Mouse (Mus musculus) hindbrain, postnatal 0 days (tissue): ENCODE measurements around the gene Zbtb24. TPM values are rescaled to one million over a fixed set of nuclear protein-coding genes. Genes with fewer than 3 reads are reported as not detected.
"Not testable (repeated sequence)": the region's sequence is repeated elsewhere in the genome, so short reads cannot be mapped to it uniquely, and the experiment has no call there.

Source experiments
- ATAC-seq: fragments of 200-750 bp; cut with Nextera tagmentation; 2 replicates; pipeline ENCODE4 v1.8.0; 2017; ENCODE audit warnings: mild to moderate bottlenecking, moderate TSS enrichment, moderate library complexity
- DNase-seq: peaks from one replicate; pipeline ENCODE4 v3.0.0-alpha.2; 2015; ENCODE audit warnings: low spot score
- H3K27ac ChIP-seq: fragments of 300-500 bp; sonication (generic); 2 replicates; pipeline ENCODE4 v1.5.1; 2014; ENCODE audit warnings: mild to moderate bottlenecking
- H3K27me3 ChIP-seq: fragments of 300-500 bp; sonication (generic); 2 replicates; pipeline ENCODE4 v1.6.1; 2014; ENCODE audit warnings: low read length, mixed read lengths; ENCODE audit not compliant: insufficient read depth
- H3K36me3 ChIP-seq: fragments of 300-500 bp; sonication (generic); 2 replicates; pipeline ENCODE4 v1.6.1; 2014; ENCODE audit warnings: low read length, mixed read lengths; ENCODE audit not compliant: insufficient read depth
- H3K4me1 ChIP-seq: fragments of 300-500 bp; sonication (generic); 2 replicates; pipeline ENCODE4 v1.6.1; 2014; ENCODE audit warnings: antibody characterized with exemption, low read length, mixed read lengths; ENCODE audit not compliant: insufficient read depth
- H3K4me2 ChIP-seq: fragments of 300-500 bp; sonication (generic); 2 replicates; pipeline ENCODE4 v1.6.1; 2014; ENCODE audit warnings: low read depth, mild to moderate bottlenecking, low read length, moderate library complexity, mixed read lengths
- H3K4me3 ChIP-seq: fragments of 300-500 bp; sonication (generic); 2 replicates; pipeline ENCODE4 v1.5.1; 2014; ENCODE audit warnings: low read length
- H3K9ac ChIP-seq: fragments of 300-500 bp; sonication (generic); replicated peaks from 2 replicates; pipeline ENCODE4 v1.6.1; 2014; ENCODE audit warnings: mild to moderate bottlenecking, low read length, moderate library complexity, mixed read lengths
- H3K9me3 ChIP-seq: fragments of 300-500 bp; sonication (generic); 2 replicates; pipeline ENCODE4 v1.6.1; 2016; ENCODE audit warnings: low read length, mixed read lengths
- CTCF ChIP-seq: IDR thresholded peaks from 2 replicates; pipeline ENCODE4 v1.5.1; 2016; ENCODE audit warnings: antibody characterized with exemption, control low read depth, low read depth
- WGBS: fragments of 180-500 bp; shearing (Covaris S2); extraction: QIAGEN DNeasy Blood & Tissue Kit; methylation state at CpG from one replicate; pipeline ENCODE4 v1.1.7; 2014; 5-methylcytosine and 5-hydroxymethylcytosine counted together
- polyA plus RNA-seq: library from polyadenylated mRNA; unstranded; fragments of >200 nt; fragmentation: Nextera tagmentation; extraction: Ambion mirVana; gene quantifications from 2 replicates; pipeline ENCODE4 v1.2.1, GENCODE M21; 2015
- total RNA-seq: library from RNA; depleted of rRNA; stranded (reverse); fragments of >200 nt; gene quantifications from 2 replicates; pipeline ENCODE4 v1.2.3, GENCODE M21; 2014; rRNA removed

Gene Zbtb24
- total and polyA plus RNA-seq, 2 experiments from 2014 or later, result 14.3 to 19.8 TPM

GRCm38 (mm10) chr10:41491111-41491510 is 40.9 kb downstream of the Zbtb24 start:
- WGBS, result 30% methylated on average over 4 of the region's 4 CpGs
- H3K4me1 ChIP-seq, result peaks cover 9% of the 10 kb centered on the region; the same call in 1 of the 2 replicates
- no peaks in the 10 kb centered on the region for H3K27me3 ChIP-seq
- no peak for TF ChIP-seq CTCF
- no peaks in the 10 kb centered on the region for H3K9me3 ChIP-seq
- no peak overlapping the region for H3K9ac ChIP-seq
- peak overlapping the region; percentile 55; the same call in 1 of the 2 replicates for H3K4me3 ChIP-seq
- H3K36me3 ChIP-seq, result no peaks in the 10 kb centered on the region; the same call in 1 of the 2 replicates
- no peak overlapping the region for H3K27ac ChIP-seq
- no peak for DNase-seq
- H3K4me2 ChIP-seq, result peak overlapping the region; percentile 94
- ATAC-seq, result no peak

- no peak for TF ChIP-seq CTCF
Observed at GRCm38 (mm10) chr10:41500941-41501340, 50.8 kb downstream of the Zbtb24 start.

GRCm38 (mm10) chr10:41504996-41505395 is 54.8 kb downstream of the Zbtb24 start:
- Histone ChIP-seq H3K9me3 (no peaks in the 10 kb centered on the region), H3K27ac (no peak overlapping the region), H3K9ac (no peak overlapping the region), H3K27me3 (no peaks in the 10 kb centered on the region), H3K4me2 (no peak overlapping the region), H3K4me3 (no peak overlapping the region), H3K36me3 (no peaks in the 10 kb centered on the region), H3K4me1 (no peaks in the 10 kb centered on the region)
- WGBS, result 69% methylated on average over 1 of the region's 1 CpGs
- DNase-seq (no peak), ATAC-seq (peak; percentile 41)
- no peak for TF ChIP-seq CTCF

More at GRCm38 (mm10) chr10:41500941-41501340, 50.8 kb downstream of the Zbtb24 start:
- H3K27ac ChIP-seq, result no peak overlapping the region
- no peaks in the 10 kb centered on the region for H3K4me1 ChIP-seq
- H3K9me3 ChIP-seq, result no peaks in the 10 kb centered on the region
- ATAC-seq (peak; percentile 77), DNase-seq (peak; percentile 82)
- H3K9ac ChIP-seq, result no peak overlapping the region
- H3K27me3 ChIP-seq, result no peaks in the 10 kb centered on the region
- no peak overlapping the region for H3K4me2 ChIP-seq
- no peaks in the 10 kb centered on the region for H3K36me3 ChIP-seq
- WGBS, result 40% methylated on average over 4 of the region's 4 CpGs
- no peak overlapping the region for H3K4me3 ChIP-seq

- not testable (repeated sequence) for H3K27ac ChIP-seq, H3K4me2 ChIP-seq, H3K9ac ChIP-seq, H3K9me3 ChIP-seq, H3K4me1 ChIP-seq, H3K27me3 ChIP-seq, H3K36me3 ChIP-seq, H3K4me3 ChIP-seq
- peak; percentile 92 for DNase-seq
- TF ChIP-seq CTCF, result peak; percentile 89
- WGBS, result 5% methylated on average over 3 of the region's 3 CpGs
- peak; percentile 84 for ATAC-seq
Observed at GRCm38 (mm10) chr10:41505446-41505845, 55.3 kb downstream of the Zbtb24 start.

- Histone ChIP-seq H3K9ac (no peak overlapping the region), H3K36me3 (no peaks in the 10 kb centered on the region), H3K4me1 (no peaks in the 10 kb centered on the region), H3K27ac (no peak overlapping the region), H3K9me3 (no peaks in the 10 kb centered on the region), H3K4me2 (no peak overlapping the region), H3K27me3 (no peaks in the 10 kb centered on the region), H3K4me3 (no peak overlapping the region)
- no peak for DNase-seq
- ATAC-seq, result no peak
- peak; percentile 57 for TF ChIP-seq CTCF
- 36% methylated on average over 2 of the region's 2 CpGs for WGBS
Observed at GRCm38 (mm10) chr10:41509160-41509559, 59.0 kb downstream of the Zbtb24 start.

GRCm38 (mm10) chr10:41514301-41514700 is 64.1 kb downstream of the Zbtb24 start:
- WGBS, result 71% methylated on average over 4 of the region's 4 CpGs

DNA sequence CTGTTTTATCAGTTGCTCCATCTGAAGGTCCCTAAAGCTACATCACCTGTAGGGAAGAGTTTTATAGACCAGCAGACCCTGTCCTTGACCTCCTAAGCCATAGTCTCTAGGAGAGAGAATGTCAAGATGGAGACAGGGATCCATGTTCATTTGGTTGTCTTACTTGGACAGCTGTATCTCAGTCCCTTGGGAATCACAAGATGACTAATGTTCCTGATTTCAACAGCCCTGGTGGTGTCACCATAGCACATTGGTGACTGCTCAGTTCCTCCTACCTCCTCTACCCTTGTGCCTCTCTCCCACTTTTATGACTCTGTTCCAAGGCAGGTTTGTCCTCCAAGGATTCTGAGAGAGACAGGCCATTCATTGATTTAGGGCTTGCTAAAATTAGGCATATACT is 64.7 kb downstream of the Zbtb24 start:
- Histone ChIP-seq H3K9me3 (no peaks in the 10 kb centered on the region), H3K4me3 (no peak overlapping the region), H3K4me1 (no peaks in the 10 kb centered on the region), H3K27ac (no peak overlapping the region), H3K36me3 (no peaks in the 10 kb centered on the region), H3K9ac (no peak overlapping the region), H3K4me2 (no peak overlapping the region), H3K27me3 (no peaks in the 10 kb centered on the region)
- no peak for DNase-seq
- no peak for ATAC-seq
- no peak for TF ChIP-seq CTCF

More at GRCm38 (mm10) chr10:41514301-41514700, 64.1 kb downstream of the Zbtb24 start:
- Histone ChIP-seq H3K4me1 (no peaks in the 10 kb centered on the region), H3K27me3 (no peaks in the 10 kb centered on the region), H3K9ac (no peak overlapping the region), H3K4me3 (no peak overlapping the region), H3K4me2 (no peak overlapping the region), H3K9me3 (no peaks in the 10 kb centered on the region), H3K27ac (no peak overlapping the region), H3K36me3 (no peaks in the 10 kb centered on the region)
- DNase-seq, result no peak
- no peak for TF ChIP-seq CTCF
- ATAC-seq, result no peak

Other genes starting within 250 kb of the Zbtb24 start
- 29.7 and 30.4 TPM in 2 replicates for gene Fig4, start 147.1 kb upstream of the Zbtb24 start, total RNA-seq
- gene Fig4, start 147.1 kb upstream of the Zbtb24 start, polyA plus RNA-seq, result 29.9 and 32.6 TPM in 2 replicates
- 0.18 and 0.21 TPM in 2 replicates for gene Ak9, start 146.4 kb upstream of the Zbtb24 start, total RNA-seq
- 0.25 and 0.39 TPM in 2 replicates for gene Ak9, start 146.4 kb upstream of the Zbtb24 start, polyA plus RNA-seq
- 27.9 and 53.5 TPM in 2 replicates for gene Mical1, start 25.9 kb downstream of the Zbtb24 start, total RNA-seq
- gene Mical1, start 25.9 kb downstream of the Zbtb24 start, polyA plus RNA-seq, result 22.2 and 23.6 TPM in 2 replicates
- 48.0 and 74.5 TPM in 2 replicates for gene Smpd2, start 40.0 kb downstream of the Zbtb24 start, total RNA-seq
- 50.5 and 52.3 TPM in 2 replicates for gene Smpd2, start 40.0 kb downstream of the Zbtb24 start, polyA plus RNA-seq
- gene Ppil6, start 40.1 kb downstream of the Zbtb24 start, total RNA-seq, result 1.8 and 3.7 TPM in 2 replicates
- 6.5 and 7.7 TPM in 2 replicates for gene Ppil6, start 40.1 kb downstream of the Zbtb24 start, polyA plus RNA-seq
- gene Cd164, start 69.0 kb downstream of the Zbtb24 start, total RNA-seq, result 31.3 and 35.7 TPM in 2 replicates
- 61.8 and 61.9 TPM in 2 replicates for gene Cd164, start 69.0 kb downstream of the Zbtb24 start, polyA plus RNA-seq